Mouse (Mus musculus): ENCODE measurements around the gene Adarb1. TPM values are rescaled to one million over a fixed set of nuclear protein-coding genes. Genes with fewer than 3 reads are reported as not detected.

Adarb1 gene
- 14.5 and 15.0 TPM in 2 replicates for polyA plus RNA-seq (2021; fragmentation: Nextera tagmentation)
- long read RNA-seq, experiment 1, full-length matches to known transcripts, result 9 of 34 reads
- long read RNA-seq, experiment 1, partial matches to known transcripts, result 1 of 34 reads
- long read RNA-seq, experiment 1, other reads (novel, unspliced or antisense), result 24 of 34 reads
- long read RNA-seq, experiment 2, full-length matches to known transcripts, result 39 of 128 reads
- long read RNA-seq, experiment 2, partial matches to known transcripts, result 8 of 128 reads
- long read RNA-seq, experiment 2, other reads (novel, unspliced or antisense), result 81 of 128 reads

DNA sequence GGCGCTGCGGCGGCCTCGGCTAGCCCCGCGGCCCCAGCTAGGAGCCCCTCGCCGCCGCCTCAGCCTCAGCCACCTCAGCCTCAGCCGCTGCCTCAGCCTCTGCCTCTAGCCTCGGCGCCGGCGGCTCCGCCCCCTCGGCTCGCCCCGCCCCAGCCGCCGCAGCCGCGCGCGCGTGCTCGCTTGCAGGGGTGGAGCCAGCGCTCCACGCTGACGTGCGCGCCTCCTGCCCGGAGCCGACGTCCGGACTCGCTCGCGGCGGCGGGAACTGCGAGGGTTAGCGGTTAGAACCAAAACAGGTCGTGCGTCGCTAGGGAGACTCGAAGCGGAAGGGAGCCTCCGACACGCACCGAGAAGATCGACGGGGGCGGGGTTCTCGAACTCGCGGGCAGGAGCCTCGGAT is at the start of gene Adarb1:
Gene Adarb1 (minus strand): TSS at position 133 of the 400 bp plus-strand sequence.

GRCm38 (mm10) chr10:77258704-77259621 is 159.1 kb downstream of the Adarb1 start, which contains the start of gene Pofut2:
Gene Pofut2 (plus strand): TSS chr10:77259218.

Other genes starting within 250 kb of the Adarb1 start
- gene Pofut2, start 159.1 kb downstream of the Adarb1 start, polyA plus RNA-seq (2021; fragmentation: Nextera tagmentation), result 19.0 and 19.8 TPM in 2 replicates
- gene Fam207a, start 97.5 kb upstream of the Adarb1 start, polyA plus RNA-seq (2021; fragmentation: Nextera tagmentation), result 26.3 and 30.1 TPM in 2 replicates
- gene Itgb2, start 112.0 kb upstream of the Adarb1 start, polyA plus RNA-seq (2021; fragmentation: Nextera tagmentation), result 6.9 and 7.4 TPM in 2 replicates
- gene Pttg1ip, start 163.4 kb upstream of the Adarb1 start, polyA plus RNA-seq (2021; fragmentation: Nextera tagmentation), result 78.1 and 78.4 TPM in 2 replicates
- gene Sumo3, start 187.8 kb upstream of the Adarb1 start, polyA plus RNA-seq (2021; fragmentation: Nextera tagmentation), result 138 and 169 TPM in 2 replicates
- gene Gm49325, start 187.9 kb upstream of the Adarb1 start, polyA plus RNA-seq (2021; fragmentation: Nextera tagmentation), result 2.2 and 4.3 TPM in 2 replicates
- gene Ube2g2, start 204.0 kb upstream of the Adarb1 start, polyA plus RNA-seq (2021; fragmentation: Nextera tagmentation), result 64.6 and 69.3 TPM in 2 replicates